Mouse (Mus musculus) midbrain, embryonic 14.5 days (tissue): Measurements from ENCODE around the gene Atcay. TPM values are rescaled to one million over a fixed set of nuclear protein-coding genes. Genes with fewer than 3 reads are reported as not detected.

ENCODE experiments used
- ATAC-seq: fragments of 200-750 bp; cut with Nextera tagmentation; 2 replicates; pipeline ENCODE4 v1.8.0; 2017; ENCODE audit warnings: moderate number of reproducible peaks, moderate library complexity; ENCODE audit not compliant: low FRiP score, low TSS enrichment
- DNase-seq: peaks from one replicate; pipeline ENCODE4 v3.0.0-alpha.2; 2015
- H3K27ac ChIP-seq: fragments of 300-500 bp; sonication (generic); replicated peaks from 2 replicates; pipeline ENCODE4 v1.5.1; 2014; ENCODE audit warnings: mild to moderate bottlenecking, low read depth, low read length, moderate library complexity
- H3K27me3 ChIP-seq: fragments of 300-500 bp; sonication (generic); 2 replicates; pipeline ENCODE4 v1.6.1; 2014; ENCODE audit warnings: low read length, control low read depth, mixed read lengths; ENCODE audit not compliant: control insufficient read depth, insufficient read depth
- H3K36me3 ChIP-seq: fragments of 300-500 bp; sonication (generic); 2 replicates; pipeline ENCODE4 v1.6.1; 2014; ENCODE audit warnings: low read length, control low read depth; ENCODE audit not compliant: control insufficient read depth, insufficient read depth
- H3K4me1 ChIP-seq: fragments of 300-500 bp; sonication (generic); 2 replicates; pipeline ENCODE4 v1.6.1; 2014; ENCODE audit warnings: mild to moderate bottlenecking, antibody characterized with exemption, low read length, control low read depth; ENCODE audit not compliant: control insufficient read depth, insufficient read depth
- H3K4me2 ChIP-seq: fragments of 300-500 bp; sonication (generic); 2 replicates; pipeline ENCODE4 v1.6.1; 2014; ENCODE audit warnings: mild to moderate bottlenecking, low read length, moderate library complexity
- H3K4me3 ChIP-seq: fragments of 300-500 bp; sonication (generic); replicated peaks from 2 replicates; pipeline ENCODE4 v1.5.1; 2014; ENCODE audit warnings: low read depth, low read length
- H3K9ac ChIP-seq: fragments of 300-500 bp; sonication (generic); replicated peaks from 2 replicates; pipeline ENCODE4 v1.6.1; 2014; ENCODE audit warnings: mild to moderate bottlenecking, low read length, moderate library complexity
- H3K9me3 ChIP-seq: fragments of 300-500 bp; sonication (generic); 2 replicates; pipeline ENCODE4 v1.6.1; 2016; ENCODE audit warnings: low read length, control low read depth, mixed read lengths; ENCODE audit not compliant: control insufficient read depth
- WGBS: fragments of 180-500 bp; shearing (Covaris S2); extraction: QIAGEN DNeasy Blood & Tissue Kit; methylation state at CpG from one replicate; pipeline ENCODE4 v1.1.7; 2014; 5-methylcytosine and 5-hydroxymethylcytosine counted together
- polyA plus RNA-seq: library from polyadenylated mRNA; unstranded; fragments of >200 nt; fragmentation: Nextera tagmentation; extraction: Ambion mirVana; gene quantifications from 2 replicates; pipeline ENCODE4 v1.2.1, GENCODE M21; 2014

The Atcay gene
- polyA plus RNA-seq, 1 experiment from 2014 or later = 82.4 TPM

GRCm38 (mm10) chr10:81247804-81248203 is 17.2 kb upstream of the Atcay start:
- DNase-seq = no peak
- Histone ChIP-seq H3K27ac (no peak overlapping the region), H3K36me3 (0 out of 2 replicates have a peak, but pooled peaks cover 16% of the 10 kb centered on the region), H3K9ac (no peak overlapping the region), H3K27me3 (peaks cover 18% of the 10 kb centered on the region), H3K4me3 (no peak overlapping the region), H3K4me2 (no peak overlapping the region), H3K9me3 (no peaks in the 10 kb centered on the region), H3K4me1 (peaks cover 3% of the 10 kb centered on the region; the same call in 1 of the 2 replicates)
- WGBS = 88% methylated on average over 2 of the region's 2 CpGs
- no peak for ATAC-seq

GRCm38 (mm10) chr10:81245166-81245565 is 14.5 kb upstream of the Atcay start:
- H3K36me3 ChIP-seq = 0 out of 2 replicates have a peak, but pooled peaks cover 16% of the 10 kb centered on the region
- H3K9ac ChIP-seq = no peak overlapping the region
- DNase-seq = no peak
- peaks cover 4% of the 10 kb centered on the region; the same call in 1 of the 2 replicates for H3K27me3 ChIP-seq
- no peak overlapping the region for H3K4me2 ChIP-seq
- WGBS = 93% methylated on average over 6 of the region's 6 CpGs
- no peak for ATAC-seq
- H3K4me1 ChIP-seq = no peaks in the 10 kb centered on the region
- no peak overlapping the region for H3K27ac ChIP-seq
- H3K9me3 ChIP-seq = no peaks in the 10 kb centered on the region
- no peak overlapping the region for H3K4me3 ChIP-seq

GRCm38 (mm10) chr10:81244595-81244994 is 14.0 kb upstream of the Atcay start:
- H3K9me3 ChIP-seq = no peaks in the 10 kb centered on the region
- H3K9ac ChIP-seq = no peak overlapping the region
- ATAC-seq = peak; percentile 75

GRCm38 (mm10) chr10:81244146-81244545 is 13.5 kb upstream of the Atcay start:
- DNase-seq (no peak), ATAC-seq (no peak)
- 0 out of 2 replicates have a peak, but pooled peaks cover 12% of the 10 kb centered on the region for H3K36me3 ChIP-seq
- no peak overlapping the region for H3K4me3 ChIP-seq
- H3K4me1 ChIP-seq = no peaks in the 10 kb centered on the region
- WGBS = 81% methylated on average over 4 of the region's 4 CpGs
- no peak overlapping the region for H3K9ac ChIP-seq
- peaks cover 14% of the 10 kb centered on the region; the same call in 1 of the 2 replicates for H3K27me3 ChIP-seq
- 0 out of 2 replicates have a peak overlapping the region, but pooled peaks have one; percentile 12 for H3K4me2 ChIP-seq
- H3K27ac ChIP-seq = no peak overlapping the region
- no peaks in the 10 kb centered on the region for H3K9me3 ChIP-seq

More at GRCm38 (mm10) chr10:81244595-81244994, 14.0 kb upstream of the Atcay start:
- H3K27me3 ChIP-seq = peaks cover 10% of the 10 kb centered on the region; the same call in 1 of the 2 replicates
- H3K36me3 ChIP-seq = 0 out of 2 replicates have a peak, but pooled peaks cover 12% of the 10 kb centered on the region
- H3K4me3 ChIP-seq = no peak overlapping the region
- peak; percentile 85 for DNase-seq
- 0 out of 2 replicates have a peak overlapping the region, but pooled peaks have one; percentile 12 for H3K4me2 ChIP-seq
- WGBS = 6% methylated on average over 17 of the region's 17 CpGs
- no peak overlapping the region for H3K27ac ChIP-seq
- no peaks in the 10 kb centered on the region for H3K4me1 ChIP-seq

GRCm38 (mm10) chr10:81242021-81242420 is 11.4 kb upstream of the Atcay start:
- H3K4me3 ChIP-seq = no peak overlapping the region
- H3K27ac ChIP-seq = no peak overlapping the region
- H3K36me3 ChIP-seq = 0 out of 2 replicates have a peak, but pooled peaks cover 2% of the 10 kb centered on the region
- ATAC-seq (no peak), DNase-seq (no peak)
- 92% methylated on average over 16 of the region's 16 CpGs for WGBS
- H3K27me3 ChIP-seq = peaks cover 17% of the 10 kb centered on the region; the same call in 1 of the 2 replicates
- no peak overlapping the region for H3K9ac ChIP-seq
- no peaks in the 10 kb centered on the region for H3K4me1 ChIP-seq
- H3K9me3 ChIP-seq = no peaks in the 10 kb centered on the region
- no peak overlapping the region for H3K4me2 ChIP-seq

GRCm38 (mm10) chr10:81240876-81241275 is 10.2 kb upstream of the Atcay start:
- H3K27ac ChIP-seq = no peak overlapping the region
- DNase-seq (peak; percentile 79), ATAC-seq (no peak)
- H3K9ac ChIP-seq = no peak overlapping the region
- H3K36me3 ChIP-seq = no peaks in the 10 kb centered on the region
- no peaks in the 10 kb centered on the region for H3K9me3 ChIP-seq
- H3K4me2 ChIP-seq = no peak overlapping the region
- no peak overlapping the region for H3K4me3 ChIP-seq
- H3K4me1 ChIP-seq = no peaks in the 10 kb centered on the region
- H3K27me3 ChIP-seq = peaks cover 17% of the 10 kb centered on the region; the same call in 1 of the 2 replicates
- 23% methylated on average over 13 of the region's 13 CpGs for WGBS

- 84% methylated on average over 2 of the region's 2 CpGs for WGBS
- ATAC-seq = no peak
- DNase-seq = no peak
- Histone ChIP-seq H3K9me3 (no peaks in the 10 kb centered on the region), H3K27ac (no peak overlapping the region), H3K27me3 (peaks cover 17% of the 10 kb centered on the region; the same call in 1 of the 2 replicates), H3K36me3 (no peaks in the 10 kb centered on the region), H3K4me1 (peaks cover 4% of the 10 kb centered on the region), H3K4me3 (no peak overlapping the region), H3K9ac (no peak overlapping the region), H3K4me2 (no peak overlapping the region)
Measured at GRCm38 (mm10) chr10:81238618-81239017, 8.0 kb upstream of the Atcay start.

GRCm38 (mm10) chr10:81236471-81237268 is 6.0 kb upstream of the Atcay start:
- Histone ChIP-seq H3K27ac (no peak overlapping the region), H3K9me3 (no peaks in the 10 kb centered on the region), H3K27me3 (peaks cover 17% of the 10 kb centered on the region; the same call in 1 of the 2 replicates), H3K4me3 (no peak overlapping the region), H3K4me1 (peaks cover 8% of the 10 kb centered on the region), H3K4me2 (no peak overlapping the region), H3K36me3 (no peaks in the 10 kb centered on the region), H3K9ac (no peak overlapping the region; the same call in 1 of the 2 replicates)
- DNase-seq (no peak), ATAC-seq (no peak)
- 86% methylated on average over 12 of the region's 12 CpGs for WGBS
